Mouse (Mus musculus) liver, embryonic 12.5 days (tissue): ENCODE measurements around the gene Dda1. TPM values are rescaled to one million over a fixed set of nuclear protein-coding genes. Genes with fewer than 3 reads are reported as not detected.

Experiments used
- ATAC-seq: fragments of 200-750 bp; cut with Nextera tagmentation; 2 replicates; pipeline ENCODE4 v1.8.0; 2017; ENCODE audit warnings: moderate number of reproducible peaks, mild to moderate bottlenecking, moderate library complexity
- H3K27ac ChIP-seq: fragments of 300-500 bp; sonication (generic); 2 replicates; pipeline ENCODE4 v1.5.1; 2016; ENCODE audit warnings: mild to moderate bottlenecking
- H3K27me3 ChIP-seq: fragments of 300-500 bp; sonication (generic); replicated peaks from 2 replicates; pipeline ENCODE4 v1.6.1; 2016; ENCODE audit warnings: mild to moderate bottlenecking, moderate library complexity
- H3K36me3 ChIP-seq: fragments of 300-500 bp; sonication (generic); 2 replicates; pipeline ENCODE4 v1.6.1; 2016; ENCODE audit warnings: mild to moderate bottlenecking, moderate library complexity
- H3K4me1 ChIP-seq: fragments of 300-500 bp; sonication (generic); 2 replicates; pipeline ENCODE4 v1.6.1; 2016
- H3K4me2 ChIP-seq: fragments of 300-500 bp; sonication (generic); 2 replicates; pipeline ENCODE4 v1.6.1; 2016; ENCODE audit warnings: mild to moderate bottlenecking, moderate library complexity
- H3K4me3 ChIP-seq: fragments of 300-500 bp; sonication (generic); 2 replicates; pipeline ENCODE4 v1.5.1; 2016; ENCODE audit warnings: mild to moderate bottlenecking, moderate library complexity
- H3K9ac ChIP-seq: fragments of 300-500 bp; sonication (generic); 2 replicates; pipeline ENCODE4 v1.6.1; 2016; ENCODE audit warnings: mild to moderate bottlenecking, moderate library complexity
- H3K9me3 ChIP-seq: fragments of 300-500 bp; sonication (generic); replicated peaks from 2 replicates; pipeline ENCODE4 v1.6.1; 2016; ENCODE audit warnings: mild to moderate bottlenecking, moderate library complexity
- WGBS: fragments of 180-500 bp; shearing (Covaris S2); methylation state at CpG from one replicate; pipeline ENCODE4 v1.1.7; 2016; ENCODE audit not compliant: insufficient replicate concordance; 5-methylcytosine and 5-hydroxymethylcytosine counted together
- polyA plus RNA-seq: library from polyadenylated mRNA; unstranded; fragments of >200 nt; fragmentation: Nextera tagmentation; extraction: Ambion mirVana; gene quantifications from 2 replicates; pipeline ENCODE4 v1.2.1, GENCODE M21; 2016

The Dda1 gene
- polyA plus RNA-seq, 1 experiment from 2014 or later, result 60.6 TPM

DNA sequence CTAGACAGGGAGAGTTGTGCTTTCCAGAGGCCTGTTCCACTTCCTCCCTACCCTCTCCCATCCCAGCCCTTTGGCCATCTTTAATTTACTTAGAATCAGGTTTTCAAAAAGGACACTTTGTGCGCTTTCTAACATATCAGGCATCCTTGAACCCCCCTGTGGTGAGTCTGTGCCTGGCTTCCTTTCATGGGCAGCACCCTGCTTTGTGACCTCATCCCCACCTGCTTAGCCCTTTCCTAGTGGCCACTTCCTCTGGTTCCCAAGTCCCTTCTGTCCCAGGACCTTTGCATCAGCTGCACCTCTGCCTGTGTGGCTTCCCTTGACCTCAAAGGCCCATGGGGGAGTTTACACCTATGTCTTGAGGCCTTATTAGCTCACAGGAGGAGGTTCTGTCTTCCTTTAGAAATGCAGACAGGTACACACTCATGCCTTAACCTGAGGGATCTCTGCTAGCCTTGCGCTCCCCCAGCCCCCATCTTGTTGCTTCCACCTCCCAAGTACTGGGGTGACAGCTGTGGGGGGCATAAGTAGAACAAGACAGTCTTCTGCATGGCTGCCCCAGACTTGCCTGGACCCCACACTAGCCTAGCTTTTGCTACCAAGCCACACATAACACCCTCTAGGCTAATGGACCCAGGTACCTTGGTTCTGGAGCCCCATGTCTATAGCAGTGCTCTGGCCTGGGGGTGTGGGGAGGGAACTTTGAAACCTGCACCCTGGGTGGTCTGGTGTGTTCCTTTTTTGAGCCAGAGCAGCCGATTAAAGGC, 1.3 kb downstream of the Dda1 start:
- H3K9me3 ChIP-seq, result no peaks in the 10 kb centered on the region
- peak overlapping the region; percentile 23; the same call in 1 of the 2 replicates for H3K27ac ChIP-seq
- H3K27me3 ChIP-seq, result no peaks in the 10 kb centered on the region
- no peak for ATAC-seq
- peak overlapping the region; percentile 84 for H3K4me3 ChIP-seq
- peak overlapping the region; percentile 95 for H3K4me2 ChIP-seq
- H3K9ac ChIP-seq, result peak overlapping the region; percentile 92
- peaks cover 41% of the 10 kb centered on the region for H3K4me1 ChIP-seq
- peaks cover 69% of the 10 kb centered on the region for H3K36me3 ChIP-seq
- 80% methylated on average over 3 of the region's 3 CpGs for whole genome bisulfite sequencing

DNA sequence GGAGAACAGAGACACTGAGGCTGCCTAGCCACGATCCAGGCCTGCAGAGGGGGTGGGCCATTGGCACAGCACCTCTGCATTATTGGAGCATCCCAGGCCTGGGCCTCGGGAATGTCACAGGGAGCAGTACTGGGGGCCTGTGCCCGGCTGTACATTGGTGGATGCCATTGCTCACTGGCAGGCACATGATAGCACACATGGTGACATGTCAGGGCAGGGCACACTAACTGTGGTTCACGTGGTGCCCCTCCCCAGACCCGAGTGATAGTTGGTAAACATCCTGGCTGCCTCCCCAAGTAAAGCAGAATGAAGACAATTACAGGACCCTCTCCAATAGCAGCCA, 1.9 kb downstream of the Dda1 start:
- Histone ChIP-seq H3K4me1 (peaks cover 41% of the 10 kb centered on the region), H3K27me3 (no peaks in the 10 kb centered on the region), H3K9me3 (no peaks in the 10 kb centered on the region), H3K27ac (no peak overlapping the region), H3K4me3 (no peak overlapping the region), H3K9ac (peak overlapping the region; percentile 92; the same call in 1 of the 2 replicates), H3K36me3 (peaks cover 70% of the 10 kb centered on the region), H3K4me2 (peak overlapping the region; percentile 95)
- WGBS, result 76% methylated on average over 5 of the region's 5 CpGs
- ATAC-seq, result no peak

DNA sequence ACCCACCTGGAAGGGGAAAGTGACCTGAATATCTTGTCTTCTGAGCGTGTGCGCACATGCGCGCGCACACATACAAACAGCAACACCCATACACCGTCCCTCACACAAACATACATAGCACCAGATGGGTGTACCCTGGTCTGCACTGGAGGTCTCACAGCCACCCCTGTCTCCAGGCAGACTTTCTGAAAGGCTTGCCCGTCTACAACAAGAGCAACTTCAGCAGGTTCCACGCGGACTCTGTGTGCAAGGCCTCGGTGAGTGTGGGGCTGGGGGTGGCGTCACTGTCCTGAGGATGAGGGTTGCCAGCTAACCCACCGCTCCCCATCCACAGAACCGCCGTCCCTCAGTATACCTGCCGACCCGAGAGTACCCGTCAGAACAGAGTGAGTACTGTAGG, 2.9 kb downstream of the Dda1 start:
- H3K27me3 ChIP-seq, result no peaks in the 10 kb centered on the region
- peaks cover 46% of the 10 kb centered on the region for H3K4me1 ChIP-seq
- no peaks in the 10 kb centered on the region for H3K9me3 ChIP-seq
- no peak for ATAC-seq
- no peak overlapping the region for H3K4me2 ChIP-seq
- H3K4me3 ChIP-seq, result no peak overlapping the region
- H3K27ac ChIP-seq, result no peak overlapping the region
- 89% methylated on average over 17 of the region's 17 CpGs for WGBS
- H3K36me3 ChIP-seq, result peaks cover 61% of the 10 kb centered on the region
- no peak overlapping the region for H3K9ac ChIP-seq

GRCm38 (mm10) chr8:71472601-71473386, 3.8 kb downstream of the Dda1 start:
- Histone ChIP-seq H3K27me3 (peaks cover 8% of the 10 kb centered on the region), H3K4me3 (no peak overlapping the region), H3K4me1 (peaks cover 55% of the 10 kb centered on the region), H3K36me3 (peaks cover 56% of the 10 kb centered on the region), H3K9me3 (no peaks in the 10 kb centered on the region), H3K4me2 (no peak overlapping the region), H3K27ac (no peak overlapping the region), H3K9ac (no peak overlapping the region)
- WGBS, result 85% methylated on average over 8 of the region's 8 CpGs
- no peak for ATAC-seq

- no peak overlapping the region for H3K27ac ChIP-seq
- WGBS, result 90% methylated on average over 18 of the region's 18 CpGs
- no peak overlapping the region for H3K4me2 ChIP-seq
- H3K4me3 ChIP-seq, result no peak overlapping the region
- H3K9me3 ChIP-seq, result no peaks in the 10 kb centered on the region
- H3K9ac ChIP-seq, result no peak overlapping the region
- no peak for ATAC-seq
- peaks cover 21% of the 10 kb centered on the region for H3K27me3 ChIP-seq
- H3K4me1 ChIP-seq, result peaks cover 50% of the 10 kb centered on the region
- H3K36me3 ChIP-seq, result peaks cover 56% of the 10 kb centered on the region
Measured at GRCm38 (mm10) chr8:71474344-71474743, 5.3 kb downstream of the Dda1 start.

DNA sequence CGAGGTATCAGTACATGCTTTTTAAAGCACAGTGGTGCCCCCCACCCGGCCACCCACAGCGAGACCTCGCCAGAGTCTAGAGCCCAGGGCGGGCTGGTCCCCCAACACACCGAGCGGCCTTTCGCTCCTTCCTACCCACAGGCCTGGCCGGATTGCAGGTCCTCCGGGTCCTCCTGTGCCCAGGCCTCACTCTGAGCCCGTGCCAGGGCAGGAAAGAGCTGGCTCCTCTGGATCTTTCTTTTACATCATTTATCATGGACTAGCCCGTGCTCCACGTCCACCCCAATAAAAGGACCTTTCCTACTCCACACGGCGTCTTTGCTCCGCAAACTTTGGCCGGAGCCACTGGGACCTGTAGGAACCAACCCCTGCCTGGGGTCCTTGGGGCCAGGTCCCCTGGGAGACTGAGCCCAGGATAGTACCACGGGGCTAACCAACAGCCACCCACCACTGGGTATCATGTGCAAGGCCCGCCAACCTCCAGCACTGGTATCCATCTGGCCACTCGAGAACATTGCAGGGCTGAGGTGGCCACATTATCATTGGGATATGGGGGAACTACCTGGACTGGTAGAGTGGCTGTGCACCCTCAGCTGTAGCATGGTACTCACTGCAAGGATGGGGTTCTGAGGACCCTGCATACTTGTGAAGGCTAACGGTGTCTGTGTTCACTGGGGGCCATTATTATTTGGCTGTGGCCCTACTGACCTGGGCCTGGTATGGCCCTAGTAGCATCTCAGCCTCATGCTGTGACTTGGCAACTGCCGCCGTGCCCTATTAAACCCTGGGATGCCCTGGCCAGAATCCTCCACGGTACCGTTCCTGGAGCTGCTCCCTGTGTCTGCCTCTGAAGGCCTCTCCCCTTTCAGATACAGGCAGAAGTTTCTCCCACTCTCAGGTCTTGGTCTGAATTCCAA, 6.0 kb downstream of the Dda1 start:
- H3K4me3 ChIP-seq, result peak overlapping the region; percentile 69; the same call in 1 of the 2 replicates
- ATAC-seq, result no peak
- H3K4me1 ChIP-seq, result peaks cover 50% of the 10 kb centered on the region
- WGBS, result 87% methylated on average over 25 of the region's 25 CpGs
- no peaks in the 10 kb centered on the region for H3K9me3 ChIP-seq
- no peak overlapping the region for H3K27ac ChIP-seq
- no peak overlapping the region for H3K9ac ChIP-seq
- peaks cover 56% of the 10 kb centered on the region for H3K36me3 ChIP-seq
- H3K4me2 ChIP-seq, result peak overlapping the region; percentile 97
- H3K27me3 ChIP-seq, result peaks cover 22% of the 10 kb centered on the region

DNA sequence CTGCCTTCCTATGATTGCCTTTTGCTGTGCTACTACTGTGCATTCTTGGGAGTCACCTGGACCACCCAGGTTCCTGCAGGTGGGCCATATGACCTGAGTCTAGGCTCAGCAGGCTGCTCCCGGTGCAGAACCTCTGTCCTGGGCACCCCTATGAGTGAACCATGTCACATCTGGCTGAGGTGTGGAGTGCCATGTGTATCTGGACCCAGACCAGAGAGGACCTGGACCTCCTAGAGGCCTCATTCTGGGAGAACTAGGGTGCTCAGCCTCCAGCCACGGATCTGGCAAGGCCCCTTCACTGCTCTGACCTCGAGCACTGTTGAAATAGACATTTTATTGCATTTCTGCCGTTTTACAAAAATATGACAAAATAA, 6.7 kb downstream of the Dda1 start:
- H3K4me2 ChIP-seq, result peak overlapping the region; percentile 97
- 0 out of 2 replicates have a peak overlapping the region, but pooled peaks have one; percentile 79 for H3K27ac ChIP-seq
- no peaks in the 10 kb centered on the region for H3K9me3 ChIP-seq
- no peak for ATAC-seq
- peaks cover 50% of the 10 kb centered on the region for H3K4me1 ChIP-seq
- peak overlapping the region; percentile 69 for H3K4me3 ChIP-seq
- peak overlapping the region; percentile 78 for H3K9ac ChIP-seq
- H3K36me3 ChIP-seq, result peaks cover 49% of the 10 kb centered on the region
- 33% methylated on average over 4 of the region's 4 CpGs for WGBS
- peaks cover 27% of the 10 kb centered on the region for H3K27me3 ChIP-seq

GRCm38 (mm10) chr8:71476099-71476940, 7.3 kb downstream of the Dda1 start:
- H3K4me2 ChIP-seq, result peak overlapping the region; percentile 97
- peak overlapping the region; percentile 79 for H3K27ac ChIP-seq
- peaks cover 33% of the 10 kb centered on the region for H3K27me3 ChIP-seq
- under 1% methylated on average over 110 of the region's 121 CpGs for WGBS
- H3K4me1 ChIP-seq, result peaks cover 52% of the 10 kb centered on the region
- peak overlapping the region; percentile 69 for H3K4me3 ChIP-seq
- H3K9ac ChIP-seq, result peak overlapping the region; percentile 78
- ATAC-seq, result peak; percentile 79
- H3K9me3 ChIP-seq, result no peaks in the 10 kb centered on the region
- peaks cover 43% of the 10 kb centered on the region for H3K36me3 ChIP-seq

- 28% methylated on average over 14 of the region's 14 CpGs for WGBS
- Histone ChIP-seq H3K27ac (no peak overlapping the region), H3K4me2 (peak overlapping the region; percentile 97), H3K4me3 (peak overlapping the region; percentile 69), H3K9me3 (no peaks in the 10 kb centered on the region), H3K4me1 (peaks cover 53% of the 10 kb centered on the region), H3K9ac (peak overlapping the region; percentile 78), H3K27me3 (peaks cover 43% of the 10 kb centered on the region), H3K36me3 (peaks cover 35% of the 10 kb centered on the region)
- ATAC-seq, result no peak
Measured at GRCm38 (mm10) chr8:71477196-71477845, 8.3 kb downstream of the Dda1 start.

DNA sequence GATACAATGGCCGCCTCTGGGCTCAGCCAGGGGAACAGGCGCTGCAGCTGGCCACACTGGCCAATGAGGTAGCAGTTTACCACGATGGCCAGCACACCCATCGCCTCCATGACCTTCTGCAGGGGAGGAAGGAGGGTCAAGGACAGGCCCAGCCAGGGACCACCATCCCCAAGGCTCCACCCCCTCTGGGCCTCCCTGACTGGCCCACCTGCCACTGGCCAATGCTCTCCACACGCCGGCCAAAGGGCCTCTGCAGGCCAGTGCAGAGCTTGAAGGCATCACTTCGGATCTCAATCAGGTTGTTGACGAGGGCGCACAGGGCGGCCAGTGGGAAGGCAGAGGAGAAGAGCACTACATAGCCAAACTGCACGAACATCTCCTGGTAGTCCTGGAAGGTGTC, 9.9 kb downstream of the Dda1 start:
- Histone ChIP-seq H3K9ac (no peak overlapping the region), H3K36me3 (peaks cover 19% of the 10 kb centered on the region), H3K4me3 (no peak overlapping the region), H3K9me3 (no peaks in the 10 kb centered on the region), H3K27ac (no peak overlapping the region), H3K4me2 (no peak overlapping the region), H3K27me3 (peaks cover 45% of the 10 kb centered on the region), H3K4me1 (peaks cover 54% of the 10 kb centered on the region)
- WGBS, result 74% methylated on average over 11 of the region's 11 CpGs
- no peak for ATAC-seq
